In the genomic region with DNA sequence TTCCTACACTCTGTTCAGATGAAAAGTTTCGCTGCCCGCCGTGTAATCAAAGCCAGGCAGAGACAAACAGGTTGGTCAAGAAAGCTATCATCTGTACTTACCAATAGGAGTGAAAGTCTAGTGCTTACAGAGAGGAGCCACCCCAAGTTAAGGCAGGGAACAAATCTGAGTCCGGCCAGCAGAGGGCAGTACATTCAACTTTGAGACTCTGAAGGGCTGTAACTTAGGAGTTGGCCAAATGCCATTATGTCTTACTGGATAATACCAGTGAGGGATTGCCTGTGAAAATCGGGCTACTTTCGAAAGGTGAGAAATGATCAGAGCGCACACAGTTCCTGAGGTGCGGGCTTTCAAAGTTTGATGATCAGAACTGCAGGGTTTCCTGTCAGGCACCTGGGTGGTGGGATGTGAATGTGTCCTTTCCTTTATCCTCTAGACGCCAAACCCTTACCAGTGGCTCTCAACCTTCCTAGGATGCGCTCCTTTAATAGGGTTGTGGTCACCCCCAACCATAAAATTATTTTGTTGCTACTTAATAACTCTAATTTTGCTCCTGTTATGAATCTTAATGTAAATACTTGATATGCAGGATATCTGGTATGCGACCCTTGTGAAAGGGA, we compare ENCODE assay signal across 8 mouse cellular contexts. TPM values are rescaled to one million over a fixed set of nuclear protein-coding genes. Genes with fewer than 3 reads are reported as not detected.
A peak's percentile ranks its signal among the peaks of the same experiment; 100 is the strongest.
DNase-seq lines count a peak whose midpoint lies in the region; ATAC-seq and TF ChIP-seq lines count a peak whose summit lies in the region.

No protein-coding gene starts in this region.

- DNase-seq in CD4-positive, CD25-positive, alpha-beta regulatory T cell, adult 2 months (ENCODE audit: low read depth, low spot score) = peak; percentile 82
- DNase-seq in adrenal gland, postnatal 25 days = peak; percentile 81
- DNase-seq in embryonic facial prominence, embryonic 14.5 days (ENCODE audit: low spot score) = peak; percentile 93
- peak; percentile 82 for DNase-seq in heart, postnatal 0 days (ENCODE audit: low spot score)
- DNase-seq in kidney, postnatal 25 days = peak; percentile 78 to 89
- DNase-seq in telencephalon, adult 2 months (ENCODE audit: low read depth, low spot score) = peak; percentile 28

- TF ChIP-seq CTCF in heart, postnatal 0 days (IDR thresholded peaks at IDR 0.05; ENCODE audit: low read depth) = peak; percentile 80

- H3K27ac ChIP-seq in embryonic facial prominence, embryonic 14.5 days (replicated peaks; ENCODE audit: low read depth, low read length) = no peak overlapping the region
- no peak overlapping the region for H3K27ac ChIP-seq in heart, postnatal 0 days (ENCODE audit: low read depth)
- H3K27ac ChIP-seq in liver, embryonic 16.5 days (ENCODE audit: low read length) = no peak overlapping the region
- no peak overlapping the region for H3K27ac ChIP-seq in neural tube, embryonic 13.5 days (replicated peaks)

- no peak overlapping the region for H3K9ac ChIP-seq in embryonic facial prominence, embryonic 14.5 days (ENCODE audit: low read depth, low read length)
- H3K9ac ChIP-seq in heart, postnatal 0 days (replicated peaks; ENCODE audit: low read depth, low read length) = no peak overlapping the region
- H3K9ac ChIP-seq in liver, embryonic 16.5 days (ENCODE audit: low read depth, low read length) = no peak overlapping the region
- no peak overlapping the region for H3K9ac ChIP-seq in neural tube, embryonic 13.5 days

- ATAC-seq in embryonic facial prominence, embryonic 14.5 days (ENCODE audit: low read depth) = peak; percentile 81
- peak; percentile 73 for ATAC-seq in heart, postnatal 0 days (ENCODE audit: insufficient read depth, low read depth)
- ATAC-seq in liver, embryonic 16.5 days (ENCODE audit: low read depth) = 0 out of 2 replicates have a peak, but pooled peaks have one; percentile 45
- ATAC-seq in neural tube, embryonic 13.5 days (ENCODE audit: low read depth) = peak; percentile 71

- no peaks in the 10 kb centered on the region for H3K36me3 ChIP-seq in embryonic facial prominence, embryonic 14.5 days (ENCODE audit: control insufficient read depth, insufficient read depth, low read length)
- no peaks in the 10 kb centered on the region for H3K36me3 ChIP-seq in heart, postnatal 0 days (replicated peaks; ENCODE audit: control insufficient read depth, insufficient read depth, low read length)
- H3K36me3 ChIP-seq in liver, embryonic 16.5 days (ENCODE audit: control insufficient read depth, insufficient read depth) = no peaks in the 10 kb centered on the region
- H3K36me3 ChIP-seq in neural tube, embryonic 13.5 days = no peaks in the 10 kb centered on the region

- no peak overlapping the region for H3K4me2 ChIP-seq in embryonic facial prominence, embryonic 14.5 days (ENCODE audit: low read depth, low read length)
- no peak overlapping the region; the same call in 1 of the 2 replicates for H3K4me2 ChIP-seq in heart, postnatal 0 days (ENCODE audit: low read depth, low read length)
- H3K4me2 ChIP-seq in liver, embryonic 16.5 days (ENCODE audit: low read depth, low read length) = no peak overlapping the region
- no peak overlapping the region for H3K4me2 ChIP-seq in neural tube, embryonic 13.5 days

- no peak overlapping the region for H3K4me3 ChIP-seq in embryonic facial prominence, embryonic 14.5 days (ENCODE audit: low read depth, low read length)
- H3K4me3 ChIP-seq in heart, postnatal 0 days (ENCODE audit: low read depth, low read length) = no peak overlapping the region
- H3K4me3 ChIP-seq in liver, embryonic 16.5 days (ENCODE audit: low read depth, low read length) = no peak overlapping the region
- H3K4me3 ChIP-seq in neural tube, embryonic 13.5 days = no peak overlapping the region

- no peaks in the 10 kb centered on the region for H3K4me1 ChIP-seq in embryonic facial prominence, embryonic 14.5 days (ENCODE audit: control insufficient read depth, insufficient read depth, low read length)
- H3K4me1 ChIP-seq in heart, postnatal 0 days (ENCODE audit: control insufficient read depth, insufficient read depth) = 0 out of 2 replicates have a peak, but pooled peaks cover 6% of the 10 kb centered on the region
- H3K4me1 ChIP-seq in liver, embryonic 16.5 days (ENCODE audit: control insufficient read depth, low read depth, low read length) = peaks cover 8% of the 10 kb centered on the region
- 0 out of 2 replicates have a peak, but pooled peaks cover 5% of the 10 kb centered on the region for H3K4me1 ChIP-seq in neural tube, embryonic 13.5 days (replicated peaks)

- no peaks in the 10 kb centered on the region for H3K9me3 ChIP-seq in embryonic facial prominence, embryonic 14.5 days (ENCODE audit: control insufficient read depth, low read length)
- no peaks in the 10 kb centered on the region for H3K9me3 ChIP-seq in heart, postnatal 0 days (replicated peaks; ENCODE audit: control insufficient read depth, low read length)
- H3K9me3 ChIP-seq in liver, embryonic 16.5 days (replicated peaks; ENCODE audit: control insufficient read depth, low read length) = no peaks in the 10 kb centered on the region
- H3K9me3 ChIP-seq in neural tube, embryonic 13.5 days = no peaks in the 10 kb centered on the region

- no peak for TF ChIP-seq EP300 in heart, postnatal 0 days (IDR thresholded peaks at IDR 0.05; ENCODE audit: low read depth)

- H3K27me3 ChIP-seq in embryonic facial prominence, embryonic 14.5 days (replicated peaks; ENCODE audit: control insufficient read depth, insufficient read depth, low read length) = peaks cover 3% of the 10 kb centered on the region; the same call in 1 of the 2 replicates
- H3K27me3 ChIP-seq in heart, postnatal 0 days (ENCODE audit: control insufficient read depth, insufficient read depth, low read length) = no peaks in the 10 kb centered on the region
- H3K27me3 ChIP-seq in liver, embryonic 16.5 days (ENCODE audit: control insufficient read depth, insufficient read depth, low read depth, low read length) = no peaks in the 10 kb centered on the region
- H3K27me3 ChIP-seq in neural tube, embryonic 13.5 days = no peaks in the 10 kb centered on the region

- 52% methylated on average over 11 of the region's 11 CpGs for WGBS in embryonic facial prominence, embryonic 14.5 days
- WGBS in heart, postnatal 0 days = 53% methylated on average over 11 of the region's 11 CpGs
- WGBS in liver, embryonic 16.5 days (ENCODE audit: insufficient replicate concordance) = 41% methylated on average over 11 of the region's 11 CpGs
- 58% methylated on average over 11 of the region's 11 CpGs for WGBS in neural tube, embryonic 13.5 days

RNA-seq across cellular contexts. Expression of gene Prep, which starts 15.8 kb away (rescaled TPM):
- 25.4 and 27.3 TPM in 2 replicates for total RNA-seq in adrenal gland, postnatal 25 days (2021)
- polyA plus RNA-seq in embryonic facial prominence, embryonic 14.5 days (2014; fragmentation: Nextera tagmentation; extraction: Ambion mirVana) = 19.0 and 21.7 TPM in 2 replicates
- total RNA-seq in heart, postnatal 0 days (2014; rRNA removed; ENCODE audit: low replicate concordance) = 16.8 and 18.2 TPM in 2 replicates
- 15.1 and 16.9 TPM in 2 replicates for polyA plus RNA-seq in heart, postnatal 0 days (2015; fragmentation: Nextera tagmentation; extraction: Ambion mirVana)
- 9.2 and 9.6 TPM in 2 replicates for polyA plus RNA-seq in liver, embryonic 16.5 days (2015; fragmentation: Nextera tagmentation; extraction: Ambion mirVana)
- polyA plus RNA-seq in neural tube, embryonic 13.5 days (2015; fragmentation: Nextera tagmentation; extraction: Ambion mirVana) = 26.4 and 28.6 TPM in 2 replicates

Comparison
In these comparisons a context has a peak if more than half of its experiments do, and no peak if none do; other contexts are left out.
1. DNase-seq: peak in every context shown above with its lines; median percentile 93 in embryonic facial prominence, embryonic 14.5 days; 84 in kidney, postnatal 25 days; 82 in CD4-positive, CD25-positive, alpha-beta regulatory T cell, adult 2 months; 82 in heart, postnatal 0 days; 81 in adrenal gland, postnatal 25 days; 28 in telencephalon, adult 2 months.